Mouse (Mus musculus): ENCODE measurements around the gene Smoc1. TPM values are rescaled to one million over a fixed set of nuclear protein-coding genes. Genes with fewer than 3 reads are reported as not detected.
A peak's percentile ranks its signal among the peaks of the same experiment; 100 is the strongest.

Gene Smoc1
- polyA plus RNA-seq, 1 experiment from 2014 or later = 8.4 TPM

DNA sequence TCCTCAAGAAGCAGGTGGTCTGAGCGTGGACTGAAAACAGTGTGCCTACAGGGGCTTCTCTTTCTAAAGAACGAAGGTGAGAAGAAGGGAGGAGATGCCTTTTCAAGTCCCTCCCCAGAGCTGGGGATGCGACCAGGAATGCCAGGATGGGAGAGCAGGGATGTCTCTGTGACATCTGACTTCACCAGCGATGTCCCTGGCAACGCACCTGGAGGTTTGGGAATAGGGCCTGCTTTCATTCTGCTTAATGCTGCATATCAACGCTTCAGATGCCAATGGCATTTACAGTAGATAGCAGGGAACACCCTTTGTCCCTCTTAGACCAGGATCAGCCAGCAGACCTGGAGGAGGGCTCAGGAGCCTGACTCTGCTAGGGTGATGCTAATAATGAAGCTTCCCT lies 112.9 kb downstream of the Smoc1 start:
- H3K27me3 ChIP-seq (replicated peaks) = no peaks in the 10 kb centered on the region
- no peak for ATAC-seq (ENCODE audit: insufficient read depth, low FRiP score, low read depth)
- H3K9me3 ChIP-seq = no peaks in the 10 kb centered on the region
- 90% methylated on average over 6 of the region's 6 CpGs for WGBS
- no peak overlapping the region for H3K27ac ChIP-seq
- no peak overlapping the region for H3K4me2 ChIP-seq
- no peaks in the 10 kb centered on the region for H3K36me3 ChIP-seq
- H3K9ac ChIP-seq = no peak overlapping the region
- no peaks in the 10 kb centered on the region for H3K4me1 ChIP-seq
- no peak overlapping the region for H3K4me3 ChIP-seq (replicated peaks)

DNA sequence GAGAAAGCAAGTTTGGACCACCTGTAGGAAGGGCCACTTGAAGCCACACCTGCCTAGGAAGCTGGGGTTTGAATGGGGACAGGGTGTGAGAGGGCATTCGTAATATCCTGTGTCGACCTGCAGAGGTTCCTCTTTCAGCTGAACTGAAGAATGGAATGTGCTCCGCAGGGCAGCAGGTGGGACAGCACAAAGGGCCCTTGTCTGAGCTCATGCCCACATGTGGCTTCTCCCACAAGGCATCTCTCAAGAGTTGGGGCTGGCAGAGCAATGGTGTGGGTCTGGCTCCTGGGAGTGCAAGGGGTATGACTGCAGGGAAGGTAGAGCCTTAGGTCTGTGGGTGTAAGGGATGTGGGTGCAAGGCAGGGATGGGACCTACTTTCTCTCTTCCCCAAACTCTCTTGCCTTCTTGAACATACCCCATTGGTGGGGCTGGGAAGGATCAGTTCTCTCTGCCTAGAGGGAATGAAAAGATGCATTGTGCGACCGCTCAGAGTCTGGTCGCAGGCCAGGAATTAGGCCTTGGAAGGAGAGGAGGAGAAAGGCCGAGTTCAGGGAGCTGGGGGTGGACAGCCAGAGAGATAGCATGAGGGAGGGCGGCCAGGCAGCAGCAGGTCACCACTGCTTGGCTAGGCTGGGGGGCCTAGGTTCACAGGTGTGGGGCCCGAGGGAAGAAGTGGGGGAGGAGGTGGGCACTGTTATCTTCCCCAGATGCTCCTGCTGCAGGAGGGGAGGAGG lies 114.2 kb downstream of the Smoc1 start:
- H3K4me1 ChIP-seq = no peaks in the 10 kb centered on the region

DNA sequence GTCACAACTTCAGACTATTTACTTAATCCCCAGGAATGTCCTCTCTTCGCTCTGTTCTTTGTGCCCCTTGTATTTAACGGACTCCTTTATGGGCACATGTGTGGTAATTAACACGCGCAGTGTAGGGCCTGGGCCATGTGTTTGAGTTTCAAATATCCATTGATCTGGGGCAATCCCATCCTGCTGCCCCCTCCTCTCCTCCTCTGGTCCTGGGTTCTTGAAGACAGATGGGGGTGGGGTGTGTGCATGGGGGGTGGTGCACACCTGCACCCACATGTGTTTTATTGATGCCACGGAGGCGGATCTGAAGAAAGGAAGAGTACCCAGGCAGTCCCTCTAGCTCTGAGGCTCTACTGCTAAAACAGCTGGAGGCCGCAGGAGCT lies 114.7 kb downstream of the Smoc1 start:
- Histone ChIP-seq H3K27me3 (replicated peaks) (no peaks in the 10 kb centered on the region), H3K9me3 (no peaks in the 10 kb centered on the region), H3K36me3 (no peaks in the 10 kb centered on the region), H3K9ac (no peak overlapping the region), H3K4me2 (no peak overlapping the region), H3K27ac (no peak overlapping the region), H3K4me3 (replicated peaks) (no peak overlapping the region), H3K4me1 (no peaks in the 10 kb centered on the region)
- 41% methylated on average over 7 of the region's 7 CpGs for WGBS
- 0 out of 2 replicates have a peak, but pooled peaks have one; percentile 31 for ATAC-seq (ENCODE audit: insufficient read depth, low FRiP score, low read depth)

More for the DNA sequence above, 114.2 kb downstream of the Smoc1 start:
- Histone ChIP-seq H3K4me3 (replicated peaks) (no peak overlapping the region), H3K9me3 (no peaks in the 10 kb centered on the region), H3K27ac (no peak overlapping the region), H3K36me3 (no peaks in the 10 kb centered on the region), H3K9ac (no peak overlapping the region), H3K4me2 (no peak overlapping the region), H3K27me3 (replicated peaks) (no peaks in the 10 kb centered on the region)
- no peak for ATAC-seq (ENCODE audit: insufficient read depth, low FRiP score, low read depth)
- 48% methylated on average over 9 of the region's 9 CpGs for WGBS

DNA sequence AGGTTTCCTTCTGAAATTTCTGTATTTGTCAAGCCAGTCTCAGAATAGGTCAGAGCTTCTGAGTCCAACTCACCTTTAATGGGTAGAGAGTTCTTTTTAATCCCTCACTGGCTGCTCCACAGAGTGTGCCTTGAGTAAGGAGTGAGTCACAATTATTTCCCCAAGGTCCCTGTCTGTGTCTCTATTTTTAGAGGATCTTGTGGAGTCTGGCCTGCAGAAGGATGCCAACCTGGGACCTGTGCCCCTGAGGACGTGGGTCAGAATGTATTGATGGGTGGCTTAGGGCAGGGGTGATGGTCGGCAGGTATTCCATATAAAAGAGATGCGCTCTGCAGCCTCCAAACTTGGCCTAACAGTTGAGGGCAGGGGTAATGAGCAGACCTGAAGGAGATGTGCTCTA lies 115.6 kb downstream of the Smoc1 start:
- ATAC-seq (ENCODE audit: insufficient read depth, low FRiP score, low read depth) = no peak
- WGBS = 86% methylated on average over 3 of the region's 3 CpGs
- H3K4me3 ChIP-seq (replicated peaks) = no peak overlapping the region
- H3K9me3 ChIP-seq = no peaks in the 10 kb centered on the region
- no peaks in the 10 kb centered on the region for H3K36me3 ChIP-seq
- H3K9ac ChIP-seq = no peak overlapping the region
- H3K27ac ChIP-seq = no peak overlapping the region
- no peak overlapping the region for H3K4me2 ChIP-seq
- H3K4me1 ChIP-seq = no peaks in the 10 kb centered on the region
- no peaks in the 10 kb centered on the region for H3K27me3 ChIP-seq (replicated peaks)

DNA sequence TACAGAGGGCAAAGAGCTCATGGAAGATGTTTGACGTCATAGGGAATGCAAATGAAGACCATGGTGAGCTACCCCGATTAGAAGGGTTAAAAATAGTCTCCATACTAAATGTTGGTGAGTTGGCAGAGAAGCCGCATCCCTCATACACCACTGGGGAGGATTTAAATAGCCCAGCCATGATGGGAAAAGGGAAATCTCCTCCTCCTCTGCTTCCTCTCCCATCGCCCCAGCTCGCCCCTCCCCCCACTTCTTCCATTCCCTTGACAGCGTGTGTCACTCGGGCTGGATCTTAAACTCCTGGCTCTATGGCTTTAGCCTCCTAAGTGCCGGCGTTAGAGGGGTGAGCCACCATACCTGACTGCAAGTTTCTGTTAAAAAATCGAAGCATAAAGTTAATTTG lies 117.6 kb downstream of the Smoc1 start:
- no peak overlapping the region for H3K4me3 ChIP-seq (replicated peaks)
- no peak overlapping the region for H3K27ac ChIP-seq
- no peaks in the 10 kb centered on the region for H3K9me3 ChIP-seq
- H3K9ac ChIP-seq = no peak overlapping the region
- ATAC-seq (ENCODE audit: insufficient read depth, low FRiP score, low read depth) = no peak
- H3K36me3 ChIP-seq = no peaks in the 10 kb centered on the region
- no peaks in the 10 kb centered on the region for H3K27me3 ChIP-seq (replicated peaks)
- 51% methylated on average over 10 of the region's 10 CpGs for WGBS
- no peak overlapping the region for H3K4me2 ChIP-seq
- no peaks in the 10 kb centered on the region for H3K4me1 ChIP-seq

DNA sequence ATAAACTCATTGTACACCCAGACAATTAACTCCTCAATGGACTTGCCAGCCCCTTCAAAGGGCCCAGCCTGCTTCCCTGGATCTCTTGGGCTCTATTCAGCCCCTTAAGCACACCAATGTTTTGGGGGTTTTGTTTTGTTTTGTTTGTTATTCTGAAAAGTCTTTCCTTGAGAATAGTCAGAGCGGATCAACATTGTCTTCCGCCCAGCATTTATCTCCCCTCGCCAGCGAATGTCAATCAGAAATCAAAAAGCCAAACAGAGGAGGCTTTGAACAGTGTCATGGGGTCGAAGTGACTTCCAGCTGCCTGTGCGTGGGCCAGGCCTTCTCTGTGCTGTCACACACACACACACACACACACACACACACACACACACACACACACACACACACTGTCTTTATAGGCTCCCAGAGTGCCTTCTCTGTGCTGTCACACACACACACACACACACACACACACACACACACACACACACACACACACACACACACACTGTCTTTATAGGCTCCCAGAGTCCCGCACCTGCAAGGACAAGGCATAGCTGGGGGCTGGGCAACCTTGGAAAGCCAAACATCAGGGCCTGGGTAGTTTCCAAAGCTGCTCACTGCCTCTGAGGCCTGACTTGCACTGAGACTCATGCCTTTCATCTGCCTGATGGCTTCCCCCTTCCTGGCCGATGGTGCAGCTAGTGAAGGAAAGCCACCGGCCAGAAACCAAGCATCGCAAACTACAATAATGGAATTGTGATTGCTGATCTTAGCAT lies 120.0 kb downstream of the Smoc1 start:
- H3K27ac ChIP-seq = no peak overlapping the region
- ATAC-seq (ENCODE audit: insufficient read depth, low FRiP score, low read depth) = no peak
- WGBS = 45% methylated on average over 10 of the region's 10 CpGs
- no peaks in the 10 kb centered on the region for H3K36me3 ChIP-seq
- no peak overlapping the region for H3K9ac ChIP-seq
- no peak overlapping the region for H3K4me2 ChIP-seq
- H3K4me1 ChIP-seq = no peaks in the 10 kb centered on the region
- H3K27me3 ChIP-seq (replicated peaks) = no peaks in the 10 kb centered on the region
- H3K9me3 ChIP-seq = no peaks in the 10 kb centered on the region
- H3K4me3 ChIP-seq (replicated peaks) = no peak overlapping the region

DNA sequence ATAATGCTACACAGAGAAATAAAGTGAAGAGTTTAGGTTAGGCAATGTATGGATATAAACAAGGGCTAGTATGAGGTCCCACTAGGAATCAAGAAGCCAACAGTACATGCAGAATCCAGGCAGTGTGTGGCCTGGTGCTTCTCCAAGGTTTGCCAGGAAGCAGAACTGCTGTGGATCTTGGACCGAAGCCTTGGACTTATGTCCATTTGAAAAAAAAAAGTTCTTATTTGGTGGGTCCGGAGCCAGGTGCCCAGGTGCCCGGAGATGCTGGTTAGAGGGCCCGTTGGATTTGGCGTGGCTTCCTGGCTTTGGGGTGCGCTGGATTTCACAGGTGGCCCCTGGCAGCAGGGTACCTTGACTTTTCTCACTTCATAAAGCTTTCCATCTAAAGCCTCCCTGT lies 121.3 kb downstream of the Smoc1 start:
- ATAC-seq (ENCODE audit: insufficient read depth, low FRiP score, low read depth) = no peak
- Histone ChIP-seq H3K4me1 (no peaks in the 10 kb centered on the region), H3K4me2 (no peak overlapping the region), H3K9me3 (no peaks in the 10 kb centered on the region), H3K9ac (no peak overlapping the region), H3K27me3 (replicated peaks) (no peaks in the 10 kb centered on the region), H3K27ac (no peak overlapping the region), H3K36me3 (no peaks in the 10 kb centered on the region), H3K4me3 (replicated peaks) (no peak overlapping the region)
- WGBS = 95% methylated on average over 6 of the region's 6 CpGs

DNA sequence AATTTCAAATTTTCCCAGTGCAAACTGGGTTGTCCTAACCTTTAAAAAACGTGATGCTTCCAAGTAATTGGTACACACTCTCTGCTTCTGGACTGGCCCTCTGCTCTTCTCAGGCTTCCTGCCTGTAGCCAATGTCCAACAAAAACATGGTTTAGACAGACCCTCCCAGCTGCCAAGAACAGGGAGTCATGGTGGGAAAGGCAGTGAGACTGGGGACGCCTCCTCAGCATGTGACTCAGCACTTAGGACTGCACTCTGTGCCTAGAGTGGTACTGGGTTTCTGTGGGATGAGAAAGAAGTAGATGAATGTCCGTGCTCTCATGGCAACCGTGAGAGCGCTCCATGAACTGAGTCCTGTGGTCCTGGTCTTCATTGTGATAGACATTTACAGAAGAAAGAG lies 124.3 kb downstream of the Smoc1 start:
- H3K27ac ChIP-seq = no peak overlapping the region
- no peak overlapping the region for H3K4me2 ChIP-seq
- H3K4me3 ChIP-seq (replicated peaks) = no peak overlapping the region
- H3K4me1 ChIP-seq = no peaks in the 10 kb centered on the region
- H3K27me3 ChIP-seq (replicated peaks) = no peaks in the 10 kb centered on the region
- H3K9me3 ChIP-seq = no peaks in the 10 kb centered on the region
- WGBS = 83% methylated on average over 5 of the region's 5 CpGs
- H3K36me3 ChIP-seq = no peaks in the 10 kb centered on the region
- no peak overlapping the region for H3K9ac ChIP-seq
- no peak for ATAC-seq (ENCODE audit: insufficient read depth, low FRiP score, low read depth)

DNA sequence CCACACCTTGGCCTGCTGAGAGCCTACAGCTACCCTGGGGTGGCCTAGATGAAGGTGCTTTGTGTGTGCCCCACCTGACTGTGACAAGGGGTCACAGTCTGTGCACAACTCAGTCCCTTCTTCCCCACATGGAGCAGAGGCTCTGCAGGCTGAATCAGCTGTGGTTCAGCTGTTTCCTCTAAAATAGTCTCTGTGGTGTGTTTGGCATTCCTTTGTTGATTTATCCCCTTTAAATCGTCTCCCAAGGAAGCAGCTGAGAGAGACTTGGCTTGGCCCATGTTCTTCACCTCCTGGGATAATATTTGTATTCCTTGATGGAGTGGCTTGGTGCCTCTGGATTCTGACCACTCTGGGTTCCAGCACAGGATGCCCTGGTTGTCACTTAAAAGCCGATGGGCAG lies 125.5 kb downstream of the Smoc1 start:
- H3K4me2 ChIP-seq = no peak overlapping the region
- no peaks in the 10 kb centered on the region for H3K27me3 ChIP-seq (replicated peaks)
- H3K4me1 ChIP-seq = no peaks in the 10 kb centered on the region
- H3K9ac ChIP-seq = no peak overlapping the region
- WGBS = 43% methylated on average over 2 of the region's 2 CpGs
- no peaks in the 10 kb centered on the region for H3K9me3 ChIP-seq
- no peak overlapping the region for H3K4me3 ChIP-seq (replicated peaks)
- no peak for ATAC-seq (ENCODE audit: insufficient read depth, low FRiP score, low read depth)
- no peaks in the 10 kb centered on the region for H3K36me3 ChIP-seq
- no peak overlapping the region for H3K27ac ChIP-seq

DNA sequence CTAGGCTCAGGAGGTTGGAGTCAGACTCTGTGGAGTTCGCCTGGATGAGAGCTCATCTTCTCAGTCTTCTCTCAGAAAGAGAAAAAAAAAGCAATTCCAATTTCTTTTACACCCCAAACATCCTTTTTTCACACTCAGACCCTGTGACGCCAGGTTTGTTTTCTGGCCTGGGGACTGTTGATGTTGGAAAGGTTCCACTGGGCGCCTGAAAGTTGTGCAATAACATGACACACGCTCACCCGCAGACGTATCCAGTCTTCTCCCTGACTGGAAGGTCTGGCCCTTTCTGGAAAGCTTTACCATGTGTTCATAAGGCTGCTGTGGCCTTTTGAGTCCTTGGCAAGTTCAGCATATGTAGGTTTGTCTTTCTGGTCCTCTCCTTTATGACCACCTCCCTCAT lies 129.1 kb downstream of the Smoc1 start:
- no peak for ATAC-seq (ENCODE audit: insufficient read depth, low FRiP score, low read depth)
- 72% methylated on average over 6 of the region's 6 CpGs for WGBS

DNA sequence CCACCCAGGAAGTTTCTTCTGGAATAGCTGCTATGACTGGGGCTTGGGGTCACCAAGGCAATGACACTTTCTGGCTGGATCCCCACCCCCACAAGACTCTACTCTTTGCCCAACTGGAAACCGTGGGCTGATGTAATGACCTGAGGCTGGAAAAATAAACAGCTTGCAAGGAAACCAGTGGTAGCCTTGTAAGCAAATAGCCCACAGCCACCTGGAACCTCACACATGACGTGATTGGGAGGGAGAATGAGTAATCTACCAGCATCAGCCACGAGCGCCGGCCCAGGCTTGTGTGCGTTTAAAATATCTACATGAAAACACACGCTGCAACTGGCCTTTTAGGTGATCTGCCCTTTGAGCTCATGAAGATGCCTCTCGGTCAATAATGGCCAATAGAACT lies 130.2 kb downstream of the Smoc1 start:
- no peaks in the 10 kb centered on the region for H3K27me3 ChIP-seq (replicated peaks)
- H3K27ac ChIP-seq = no peak overlapping the region
- no peak overlapping the region for H3K4me3 ChIP-seq (replicated peaks)
- no peak overlapping the region for H3K9ac ChIP-seq
- no peaks in the 10 kb centered on the region for H3K9me3 ChIP-seq
- 52% methylated on average over 8 of the region's 8 CpGs for WGBS
- no peaks in the 10 kb centered on the region for H3K36me3 ChIP-seq
- H3K4me1 ChIP-seq = no peaks in the 10 kb centered on the region
- ATAC-seq (ENCODE audit: insufficient read depth, low FRiP score, low read depth) = no peak
- no peak overlapping the region for H3K4me2 ChIP-seq

More for the DNA sequence above, 129.1 kb downstream of the Smoc1 start:
- Histone ChIP-seq H3K9me3 (no peaks in the 10 kb centered on the region), H3K27ac (no peak overlapping the region), H3K27me3 (replicated peaks) (no peaks in the 10 kb centered on the region), H3K9ac (no peak overlapping the region), H3K4me1 (no peaks in the 10 kb centered on the region), H3K4me2 (no peak overlapping the region), H3K4me3 (replicated peaks) (no peak overlapping the region), H3K36me3 (no peaks in the 10 kb centered on the region)

DNA sequence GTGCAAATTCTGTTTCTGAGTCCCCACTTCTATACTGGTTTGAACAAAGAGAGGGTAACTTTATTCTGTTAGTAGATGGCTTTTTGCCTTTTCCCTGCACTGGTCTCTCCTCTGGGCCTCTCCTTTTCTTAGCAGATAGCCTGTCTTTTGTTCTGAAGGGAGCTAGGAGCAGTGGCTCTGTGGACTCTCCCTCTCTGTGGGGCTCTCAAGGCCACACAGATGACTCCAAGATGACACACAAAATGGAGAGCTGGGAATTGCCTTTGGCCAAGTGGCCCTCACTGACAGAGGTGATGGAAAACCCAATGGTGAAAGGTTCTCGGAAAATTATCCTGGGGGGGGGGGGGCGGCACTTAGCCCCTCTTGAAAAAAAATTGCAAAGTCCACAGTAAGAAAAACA lies 133.3 kb downstream of the Smoc1 start:
- H3K4me3 ChIP-seq (replicated peaks) = no peak overlapping the region
- H3K27ac ChIP-seq = no peak overlapping the region
- no peaks in the 10 kb centered on the region for H3K4me1 ChIP-seq
- ATAC-seq (ENCODE audit: insufficient read depth, low FRiP score, low read depth) = no peak
- H3K4me2 ChIP-seq = no peak overlapping the region
- H3K27me3 ChIP-seq (replicated peaks) = no peaks in the 10 kb centered on the region
- whole genome bisulfite sequencing = 51% methylated on average over 2 of the region's 2 CpGs
- H3K9me3 ChIP-seq = no peaks in the 10 kb centered on the region
- H3K9ac ChIP-seq = no peak overlapping the region
- H3K36me3 ChIP-seq = no peaks in the 10 kb centered on the region
